Mouse (Mus musculus): ENCODE measurements around the gene Lrmda. TPM values are rescaled to one million over a fixed set of nuclear protein-coding genes. Genes with fewer than 3 reads are reported as not detected.
"Not testable (repeated sequence)": the region's sequence is repeated elsewhere in the genome, so short reads cannot be mapped to it uniquely, and the experiment has no call there.

Gene Lrmda
- total RNA-seq, 2 experiments from 2014 or later, result 1.5 to 1.9 TPM

- no peak for DNase-seq (ENCODE audit: low spot score in 2 of 2)
These were observed 554.5 kb downstream of the Lrmda start for GRCm38 (mm10) chr14:22574006-22574405.

GRCm38 (mm10) chr14:22576441-22576840 lies 556.9 kb downstream of the Lrmda start:
- no peak for DNase-seq (ENCODE audit: low spot score in 2 of 2)

GRCm38 (mm10) chr14:22577411-22578037 lies 558.0 kb downstream of the Lrmda start:
- DNase-seq (ENCODE audit: low spot score in 2 of 2), result no peak

- peak; percentile 77 to 84 for DNase-seq (ENCODE audit: low spot score in 2 of 2)
These were observed 558.7 kb downstream of the Lrmda start for GRCm38 (mm10) chr14:22578224-22578623.

- DNase-seq (ENCODE audit: low spot score in 2 of 2), result no peak
These were observed 559.5 kb downstream of the Lrmda start for GRCm38 (mm10) chr14:22578986-22579385.

GRCm38 (mm10) chr14:22582065-22582464 lies 562.6 kb downstream of the Lrmda start:
- DNase-seq (ENCODE audit: low spot score in 2 of 2), result no peak

- DNase-seq (ENCODE audit: low spot score in 2 of 2), result no peak
These were observed 566.8 kb downstream of the Lrmda start for GRCm38 (mm10) chr14:22586281-22586680.

GRCm38 (mm10) chr14:22586796-22587195 lies 567.3 kb downstream of the Lrmda start:
- no peak for DNase-seq (ENCODE audit: low spot score in 2 of 2)

GRCm38 (mm10) chr14:22587285-22587957 lies 567.9 kb downstream of the Lrmda start:
- no peak for DNase-seq (ENCODE audit: low spot score in 2 of 2)

- no peak for DNase-seq (ENCODE audit: low spot score in 2 of 2)
These were observed 568.4 kb downstream of the Lrmda start for GRCm38 (mm10) chr14:22587958-22588296.

- DNase-seq (ENCODE audit: low spot score in 2 of 2), result not testable (repeated sequence)
These were observed 568.9 kb downstream of the Lrmda start for GRCm38 (mm10) chr14:22588394-22588793.

- DNase-seq (ENCODE audit: low spot score in 2 of 2), result no peak
These were observed 570.1 kb downstream of the Lrmda start for GRCm38 (mm10) chr14:22589503-22590215.

- DNase-seq (ENCODE audit: low spot score in 2 of 2), result no peak
These were observed 571.7 kb downstream of the Lrmda start for GRCm38 (mm10) chr14:22591186-22591585.

- DNase-seq (ENCODE audit: low spot score in 2 of 2), result no peak
These were observed 578.0 kb downstream of the Lrmda start for GRCm38 (mm10) chr14:22597508-22597907.

- DNase-seq (ENCODE audit: low spot score in 2 of 2), result no peak
These were observed 579.1 kb downstream of the Lrmda start for GRCm38 (mm10) chr14:22598638-22599037.

GRCm38 (mm10) chr14:22600166-22600565 lies 580.7 kb downstream of the Lrmda start:
- DNase-seq (ENCODE audit: low spot score in 2 of 2), result no peak

- DNase-seq (ENCODE audit: low spot score in 2 of 2), result no peak
These were observed 582.8 kb downstream of the Lrmda start for GRCm38 (mm10) chr14:22602308-22602707.

GRCm38 (mm10) chr14:22608599-22608998 lies 589.1 kb downstream of the Lrmda start:
- no peak for DNase-seq (ENCODE audit: low spot score in 2 of 2)

GRCm38 (mm10) chr14:22609261-22610245 lies 590.0 kb downstream of the Lrmda start:
- DNase-seq (ENCODE audit: low spot score in 2 of 2), result no peak

- DNase-seq (ENCODE audit: low spot score in 2 of 2), result no peak
These were observed 591.5 kb downstream of the Lrmda start for GRCm38 (mm10) chr14:22611011-22611410.

GRCm38 (mm10) chr14:22620191-22620590 lies 600.7 kb downstream of the Lrmda start:
- no peak for DNase-seq (ENCODE audit: low spot score in 2 of 2)

Measured in gastrocnemius, postnatal 4 days (tissue).